Mouse (Mus musculus): ENCODE data around the gene Sf1. TPM values are rescaled to one million over a fixed set of nuclear protein-coding genes. Genes with fewer than 3 reads are reported as not detected.

The Sf1 gene
- total and polyA plus RNA-seq, 3 experiments = 141 to 350 (median 286) TPM

- no peak for DNase-seq
These were observed 56.4 kb downstream of the Sf1 start for GRCm38 (mm10) chr19:6419805-6420310.

GRCm38 (mm10) chr19:6420481-6421210, 57.2 kb downstream of the Sf1 start:
- no peak for DNase-seq

- no peak for DNase-seq
These were observed 57.7 kb downstream of the Sf1 start for GRCm38 (mm10) chr19:6421211-6421590.

GRCm38 (mm10) chr19:6422014-6422413, 58.5 kb downstream of the Sf1 start:
- no peak for DNase-seq

GRCm38 (mm10) chr19:6423241-6423640, 59.8 kb downstream of the Sf1 start:
- DNase-seq = no peak

- no peak for DNase-seq
These were observed 60.8 kb downstream of the Sf1 start for GRCm38 (mm10) chr19:6424137-6424881.

- no peak for DNase-seq
These were observed 62.1 kb downstream of the Sf1 start for GRCm38 (mm10) chr19:6425595-6425994.

- DNase-seq = peak; percentile 45
These were observed 63.4 kb downstream of the Sf1 start for GRCm38 (mm10) chr19:6426703-6427500.

Small RNAs within 50 kb of the gene (microRNA-seq; reads per million reads assigned to microRNA genes)
- 0.88 to 1.2 reads per million in 2 experiments for gene Mir6989

Other genes with a start within 250 kb of the Sf1 start
- 10 to 100 TPM; 15.7 to 16.5 TPM for gene Sac3d1, start 245.0 kb upstream of the Sf1 start, total RNA-seq (2021)
- 92.6 and 97.2 TPM in 2 replicates for gene Sac3d1, start 245.0 kb upstream of the Sf1 start, polyA plus RNA-seq (2012; rRNA removed)
- 10 to 100 TPM; 27.0 to 28.2 TPM for gene Snx15, start 235.4 kb upstream of the Sf1 start, total RNA-seq (2021)
- 76.8 and 81.1 TPM in 2 replicates for gene Snx15, start 235.4 kb upstream of the Sf1 start, polyA plus RNA-seq (2012; rRNA removed)
- 1 to 10 TPM; 1.8 to 2.6 TPM for gene Batf2, start 222.7 kb upstream of the Sf1 start, total RNA-seq (2021)
- gene Batf2, start 222.7 kb upstream of the Sf1 start, polyA plus RNA-seq (2012; rRNA removed) = 5.0 and 6.6 TPM in 2 replicates
- 10 to 100 TPM; 84.1 to 96.5 TPM for gene Arl2, start 222.1 kb upstream of the Sf1 start, total RNA-seq (2021)
- 313 and 329 TPM in 2 replicates for gene Arl2, start 222.1 kb upstream of the Sf1 start, polyA plus RNA-seq (2012; rRNA removed)
- gene Majin, start 179.3 kb upstream of the Sf1 start, total RNA-seq (2021) = 1 to 10 TPM; 2.4 to 4.1 TPM
- gene Majin, start 179.3 kb upstream of the Sf1 start, polyA plus RNA-seq (2012; rRNA removed) = 0.56 and 0.72 TPM in 2 replicates
- gene Gpha2, start 137.3 kb upstream of the Sf1 start, total RNA-seq (2021) = 10 to 100 TPM; 18.7 to 23.7 TPM
- gene Gpha2, start 137.3 kb upstream of the Sf1 start, polyA plus RNA-seq (2012; rRNA removed) = 237 and 302 TPM in 2 replicates
- 100 to 1,000 TPM in 1 of 2 experiments, 10 to 100 TPM in 1; 87.1 to 123 TPM for gene Ppp2r5b, start 127.8 kb upstream of the Sf1 start, total RNA-seq (2021)
- gene Ppp2r5b, start 127.8 kb upstream of the Sf1 start, polyA plus RNA-seq (2012; rRNA removed) = 247 and 266 TPM in 2 replicates
- 10 to 100 TPM; 31.0 to 36.0 TPM for gene Atg2a, start 122.0 kb upstream of the Sf1 start, total RNA-seq (2021)
- gene Atg2a, start 122.0 kb upstream of the Sf1 start, polyA plus RNA-seq (2012; rRNA removed) = 105 and 108 TPM in 2 replicates
- gene Ehd1, start 87.0 kb upstream of the Sf1 start, total RNA-seq (2021) = 100 to 1,000 TPM; 129 to 133 TPM
- gene Ehd1, start 87.0 kb upstream of the Sf1 start, polyA plus RNA-seq (2012; rRNA removed) = 470 and 474 TPM in 2 replicates
- 10 to 100 TPM; 14.4 to 24.6 TPM for gene Cdc42bpg, start 57.2 kb upstream of the Sf1 start, total RNA-seq (2021)
- gene Cdc42bpg, start 57.2 kb upstream of the Sf1 start, polyA plus RNA-seq (2012; rRNA removed) = 23.7 and 26.6 TPM in 2 replicates
- 10 to 100 TPM; 54.6 to 54.8 TPM for gene Men1, start 28.7 kb upstream of the Sf1 start, total RNA-seq (2021)
- gene Men1, start 28.7 kb upstream of the Sf1 start, polyA plus RNA-seq (2012; rRNA removed) = 71.1 and 71.2 TPM in 2 replicates
- gene Map4k2, start 22.6 kb upstream of the Sf1 start, total RNA-seq (2021) = 10 to 100 TPM; 36.1 to 38.5 TPM
- gene Map4k2, start 22.6 kb upstream of the Sf1 start, polyA plus RNA-seq (2012; rRNA removed) = 150 and 161 TPM in 2 replicates
- gene Pygm, start 20.7 kb downstream of the Sf1 start, total RNA-seq (2021) = 10 to 100 TPM; 48.3 to 94.0 TPM
- gene Pygm, start 20.7 kb downstream of the Sf1 start, polyA plus RNA-seq (2012; rRNA removed) = 97.8 and 115 TPM in 2 replicates
- 10 to 100 TPM; 31.4 to 37.0 TPM for gene Rasgrp2, start 35.6 kb downstream of the Sf1 start, total RNA-seq (2021)
- gene Rasgrp2, start 35.6 kb downstream of the Sf1 start, polyA plus RNA-seq (2012; rRNA removed) = 79.6 and 84.5 TPM in 2 replicates
- 10 to 100 TPM; 12.1 to 14.0 TPM for gene Nrxn2, start 55.0 kb downstream of the Sf1 start, total RNA-seq (2021)
- gene Nrxn2, start 55.0 kb downstream of the Sf1 start, polyA plus RNA-seq (2012; rRNA removed) = 14.3 and 18.1 TPM in 2 replicates
- gene Slc22a12, start 179.3 kb downstream of the Sf1 start, total RNA-seq (2021) = under 1 TPM; 0.37 to 0.45 TPM
- gene Slc22a12, start 179.3 kb downstream of the Sf1 start, polyA plus RNA-seq (2012; rRNA removed) = 0.11 and 0.32 TPM in 2 replicates

All from adrenal gland, adult 2 months (tissue).